18 mouse cellular contexts compared by ENCODE assay signal in the genomic region with DNA sequence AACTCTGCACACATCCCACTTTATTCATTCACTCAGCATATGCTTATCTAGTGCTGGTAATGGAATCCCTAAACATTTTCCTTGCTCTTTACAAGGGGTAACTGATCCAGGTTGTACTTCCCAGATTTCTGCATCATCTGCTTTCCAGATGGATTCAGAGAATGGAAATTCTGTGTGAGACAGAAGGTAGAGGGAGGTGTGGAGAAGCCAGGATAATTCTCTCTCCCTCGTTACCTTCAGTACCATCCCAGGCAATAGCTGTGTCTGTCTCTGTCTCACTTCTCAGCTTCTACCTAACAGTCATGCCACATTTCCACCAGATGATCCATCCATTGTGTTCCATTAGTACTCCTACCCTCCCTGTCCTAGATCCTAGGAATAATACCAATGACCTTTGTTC.
"Had no signal": no experiment of that assay in that cellular context is flagged by ENCODE, and none has a peak within 500 bp of the region (broad histone marks: within the 10 kb centered on the region; RNA-seq: fewer than 3 reads in every experiment).

No protein-coding gene starts in this region.

- H3K4me3 ChIP-seq: midbrain, embryonic 10.5 days; midbrain, embryonic 12.5 days; myocyte; neural tube, embryonic 13.5 days; neural tube, embryonic 15.5 days had no signal

- H3K4me1 ChIP-seq: midbrain, embryonic 10.5 days; midbrain, embryonic 12.5 days; neural tube, embryonic 13.5 days; neural tube, embryonic 15.5 days had no signal

- H3K36me3 ChIP-seq: midbrain, embryonic 10.5 days; midbrain, embryonic 12.5 days; neural tube, embryonic 13.5 days; neural tube, embryonic 15.5 days had no signal

- H3K9ac ChIP-seq: lung, embryonic 14.5 days; midbrain, embryonic 12.5 days; neural tube, embryonic 13.5 days; neural tube, embryonic 15.5 days had no signal

- DNase-seq: lung, adult 18-20 months; lung, embryonic 14.5 days; lung, postnatal 10 days; lung, postnatal 4 days; midbrain, embryonic 14.5 days; retina, postnatal 1 day; right cerebral cortex, postnatal 14 days; right cerebral cortex, postnatal 4 days; spleen, adult 18-20 months; thymus, adult 2 months; thymus, postnatal 25 days; thymus, postnatal 4 days had no signal

- H3K27ac ChIP-seq: midbrain, embryonic 10.5 days; midbrain, embryonic 12.5 days; neural tube, embryonic 13.5 days; neural tube, embryonic 15.5 days had no signal

- H3K27me3 ChIP-seq: midbrain, embryonic 12.5 days; neural tube, embryonic 13.5 days; neural tube, embryonic 15.5 days had no signal

- ATAC-seq: midbrain, embryonic 16.5 days had no signal

- H3K4me2 ChIP-seq: lung, embryonic 14.5 days; midbrain, embryonic 12.5 days; neural tube, embryonic 13.5 days; neural tube, embryonic 15.5 days had no signal

- H3K9me3 ChIP-seq: midbrain, embryonic 10.5 days; midbrain, embryonic 12.5 days; neural tube, embryonic 13.5 days; neural tube, embryonic 15.5 days had no signal
